Mouse (Mus musculus) cerebellum, adult 2 months (tissue): ENCODE measurements at regions not wholly inside any gene's neighbourhood (a gene's known extent, or its start where the extent isn't known, plus 50 kb on each side); places are given as distances from the start of the nearest gene placed in this dataset.

ENCODE experiments used
- DNase-seq, 2 experiments: peaks; one replicate each; pipeline ENCODE4 v3.0.0; 2021
- H3K27ac ChIP-seq: fragments of 200-500 bp; 2 replicates; pipeline ENCODE4 v1.5.1; 2012; ENCODE audit warnings: low read length, control low read depth, inconsistent platforms; ENCODE audit not compliant: insufficient read depth
- H3K27me3 ChIP-seq: fragments of 200-500 bp; 2 replicates; pipeline ENCODE4 v1.6.1; 2012; ENCODE audit warnings: inconsistent platforms, mild to moderate bottlenecking, low read length, moderate library complexity; ENCODE audit not compliant: control insufficient read depth, insufficient read depth
- H3K4me1 ChIP-seq: fragments of 200-500 bp; 2 replicates; pipeline ENCODE4 v1.6.1; 2011; ENCODE audit warnings: low read length; ENCODE audit not compliant: control insufficient read depth, insufficient read depth
- H3K4me3 ChIP-seq: fragments of 200-500 bp; replicated peaks from 2 replicates; pipeline ENCODE3; 2011; ENCODE audit warnings: mild to moderate bottlenecking, low read depth, low read length, control low read depth; ENCODE audit not compliant: insufficient read depth
- CTCF ChIP-seq: fragments of 200-500 bp; IDR thresholded peaks from 2 replicates; pipeline ENCODE4 v1.5.1; 2011; ENCODE audit warnings: low read depth, mild to moderate bottlenecking, control low read depth, low read length, moderate library complexity, borderline replicate concordance; ENCODE audit not compliant: insufficient read depth
- POLR2A ChIP-seq: fragments of 200-500 bp; IDR thresholded peaks from 2 replicates; pipeline ENCODE4 v1.6.1; 2011; ENCODE audit warnings: low read length, control low read depth, borderline replicate concordance; ENCODE audit not compliant: insufficient read depth
- WGBS: fragments of 180-500 bp; shearing (Covaris S2); methylation state at CpG from one replicate; pipeline ENCODE4 v1.1.7; 2018; 5-methylcytosine and 5-hydroxymethylcytosine counted together

DNA sequence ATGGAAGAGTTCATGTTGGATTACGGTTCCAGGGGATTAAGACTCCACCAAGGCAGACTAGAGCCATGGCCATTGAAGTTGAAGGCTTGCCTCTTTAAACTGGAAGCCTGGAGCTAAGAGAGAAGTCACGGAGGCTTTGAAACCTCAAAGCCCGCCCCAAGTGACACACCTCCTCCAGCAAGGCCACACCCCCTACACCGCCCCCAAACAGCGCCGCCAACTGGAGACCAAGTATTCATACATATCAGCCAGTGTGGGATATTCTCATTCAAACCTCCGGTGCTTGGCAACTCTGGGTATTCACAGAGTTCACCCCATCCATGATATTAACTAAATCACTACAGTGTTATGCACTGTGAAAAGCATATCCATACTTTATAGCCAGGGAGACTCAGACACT, 87.7 kb upstream of the 1600014C23Rik start:
- no peak overlapping the region for H3K27ac ChIP-seq
- WGBS: 94% methylated on average over 7 of the region's 7 CpGs
- no peak for DNase-seq
- no peaks in the 10 kb centered on the region for H3K27me3 ChIP-seq
- no peak for TF ChIP-seq POLR2A
- TF ChIP-seq CTCF: no peak
- no peak overlapping the region for H3K4me3 ChIP-seq
- H3K4me1 ChIP-seq: peaks cover 11% of the 10 kb centered on the region

- no peak overlapping the region for H3K4me3 ChIP-seq
- TF ChIP-seq CTCF (no peak), POLR2A (no peak)
- WGBS: 96% methylated on average over 8 of the region's 8 CpGs
- no peak overlapping the region for H3K27ac ChIP-seq
- DNase-seq: no peak
- H3K27me3 ChIP-seq: no peaks in the 10 kb centered on the region
- peaks cover 14% of the 10 kb centered on the region for H3K4me1 ChIP-seq
Measured at GRCm38 (mm10) chr17:45819143-45819542, 85.5 kb upstream of the 1600014C23Rik start.

DNA sequence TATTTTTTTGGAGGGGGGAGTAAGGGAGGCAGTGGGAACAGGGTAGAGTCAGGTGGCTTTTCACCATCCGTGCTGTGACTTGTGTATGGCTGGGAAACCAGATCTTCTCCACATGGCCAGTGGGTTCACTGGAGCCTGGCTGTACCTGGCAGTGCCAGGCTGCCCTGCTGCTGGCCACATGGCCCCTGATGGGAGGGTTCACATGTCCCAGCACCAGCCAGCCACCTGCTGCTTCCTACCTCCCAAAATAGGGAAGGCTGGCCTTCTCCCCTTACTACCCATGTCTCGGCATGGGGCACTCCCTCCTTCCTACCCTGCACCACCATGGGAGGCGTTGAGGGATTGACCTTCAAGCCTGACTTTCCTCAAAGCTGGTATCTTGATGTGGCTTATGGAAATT, 82.9 kb upstream of the 1600014C23Rik start:
- Histone ChIP-seq H3K27me3 (no peaks in the 10 kb centered on the region), H3K4me1 (peaks cover 26% of the 10 kb centered on the region), H3K27ac (no peak overlapping the region), H3K4me3 (no peak overlapping the region)
- WGBS: 45% methylated on average over 3 of the region's 3 CpGs
- peak in 1 of 2 experiments; percentile 22 for DNase-seq
- TF ChIP-seq CTCF (no peak), POLR2A (no peak)

- TF ChIP-seq POLR2A (no peak), CTCF (no peak)
- H3K4me3 ChIP-seq: no peak overlapping the region
- DNase-seq: peak in 1 of 2 experiments; percentile 21
- H3K4me1 ChIP-seq: peaks cover 29% of the 10 kb centered on the region
- WGBS: 30% methylated on average over 2 of the region's 2 CpGs
- no peaks in the 10 kb centered on the region for H3K27me3 ChIP-seq
- no peak overlapping the region for H3K27ac ChIP-seq
Measured at GRCm38 (mm10) chr17:45815833-45816232, 82.2 kb upstream of the 1600014C23Rik start.

GRCm38 (mm10) chr17:45815341-45815740, 81.7 kb upstream of the 1600014C23Rik start:
- TF ChIP-seq POLR2A (no peak), CTCF (no peak)
- no peaks in the 10 kb centered on the region for H3K27me3 ChIP-seq
- peaks cover 29% of the 10 kb centered on the region for H3K4me1 ChIP-seq
- H3K27ac ChIP-seq: no peak overlapping the region
- 52% methylated on average over 7 of the region's 7 CpGs for WGBS
- no peak for DNase-seq
- H3K4me3 ChIP-seq: no peak overlapping the region

DNA sequence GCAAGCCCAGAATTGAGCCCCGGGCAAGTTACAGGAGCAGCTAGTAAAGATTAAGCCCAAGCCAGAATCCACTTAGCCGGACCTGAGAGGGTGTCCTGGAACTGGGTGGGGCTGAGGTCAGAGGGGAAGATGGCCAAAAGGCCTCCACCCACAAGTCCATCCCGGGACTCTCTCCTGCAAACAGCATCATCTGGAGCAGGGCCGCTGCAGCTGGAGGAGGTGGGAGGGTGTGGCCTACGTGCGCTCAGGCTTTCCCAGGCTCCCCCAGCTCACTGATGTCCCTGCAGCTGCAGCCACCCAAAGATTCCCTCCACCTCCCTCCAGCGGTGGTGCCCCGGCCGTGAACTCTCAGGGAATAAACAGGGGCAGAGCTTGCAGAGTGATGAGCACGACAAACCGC, 80.9 kb upstream of the 1600014C23Rik start:
- H3K4me3 ChIP-seq: no peak overlapping the region
- peaks cover 29% of the 10 kb centered on the region for H3K4me1 ChIP-seq
- DNase-seq: no peak
- no peak for TF ChIP-seq POLR2A
- no peak for TF ChIP-seq CTCF
- no peak overlapping the region for H3K27ac ChIP-seq
- WGBS: 78% methylated on average over 11 of the region's 11 CpGs
- no peaks in the 10 kb centered on the region for H3K27me3 ChIP-seq

DNA sequence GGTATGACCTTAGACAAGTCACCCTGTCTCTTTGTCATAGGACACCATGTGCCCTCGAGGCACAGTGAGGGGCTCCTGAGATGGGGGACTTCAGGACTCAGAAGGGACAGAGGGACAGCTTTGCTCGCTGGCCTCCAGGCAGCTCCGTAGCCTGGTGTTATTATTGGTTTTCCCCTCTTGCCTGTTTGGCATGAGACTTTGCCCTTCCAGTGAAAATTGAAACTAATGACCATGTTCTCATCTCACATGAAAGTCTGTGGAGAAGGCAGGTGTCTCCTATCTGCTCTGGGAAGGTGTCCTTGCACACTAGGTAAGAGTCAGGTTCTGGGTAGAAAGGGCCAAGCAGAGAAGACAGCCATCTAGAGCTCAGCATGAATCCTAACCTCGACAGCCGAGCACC, 80.3 kb upstream of the 1600014C23Rik start:
- no peaks in the 10 kb centered on the region for H3K27me3 ChIP-seq
- H3K27ac ChIP-seq: no peak overlapping the region
- no peak for DNase-seq
- no peak overlapping the region for H3K4me3 ChIP-seq
- TF ChIP-seq CTCF: no peak
- peaks cover 29% of the 10 kb centered on the region for H3K4me1 ChIP-seq
- WGBS: 92% methylated on average over 5 of the region's 5 CpGs

DNA sequence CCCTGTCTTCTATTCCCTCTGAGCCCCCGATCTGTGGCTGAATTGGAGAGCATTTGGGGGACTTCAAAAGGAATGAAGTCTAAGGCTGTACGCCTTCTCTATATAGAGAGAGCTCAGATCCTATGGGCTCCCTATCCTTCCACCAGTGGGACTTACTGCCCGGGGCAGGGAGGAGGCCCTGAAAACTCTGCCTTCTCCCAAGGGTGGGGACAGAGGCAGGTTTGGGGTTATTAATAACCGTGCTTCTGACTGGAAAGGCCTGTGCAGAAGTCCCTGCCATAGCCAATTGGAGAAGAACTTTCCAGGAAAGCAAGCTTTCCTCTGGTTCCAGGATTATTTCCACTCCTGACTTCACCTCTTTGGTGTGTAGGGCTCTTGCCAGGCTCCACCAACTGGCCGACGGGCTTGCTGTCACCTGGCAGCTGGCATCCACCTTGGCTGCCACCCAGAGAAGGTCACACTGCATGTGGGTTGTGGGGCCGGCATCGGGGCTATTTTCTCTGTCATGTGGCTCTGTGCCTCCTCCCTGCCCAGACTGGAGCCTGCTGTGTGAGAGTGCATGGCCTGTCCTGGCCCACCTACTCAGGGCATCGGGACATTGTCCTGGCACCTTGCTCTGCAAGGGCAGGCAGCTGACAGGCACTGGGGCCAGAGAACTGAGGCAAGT, 78.8 kb upstream of the 1600014C23Rik start:
- DNase-seq: peak; percentile 71 to 82
- H3K27ac ChIP-seq: no peak overlapping the region
- H3K27me3 ChIP-seq: no peaks in the 10 kb centered on the region
- TF ChIP-seq POLR2A (no peak), CTCF (no peak)
- no peak overlapping the region for H3K4me3 ChIP-seq
- 27% methylated on average over 9 of the region's 9 CpGs for whole genome bisulfite sequencing
- H3K4me1 ChIP-seq: peaks cover 32% of the 10 kb centered on the region
